In the genomic region with DNA sequence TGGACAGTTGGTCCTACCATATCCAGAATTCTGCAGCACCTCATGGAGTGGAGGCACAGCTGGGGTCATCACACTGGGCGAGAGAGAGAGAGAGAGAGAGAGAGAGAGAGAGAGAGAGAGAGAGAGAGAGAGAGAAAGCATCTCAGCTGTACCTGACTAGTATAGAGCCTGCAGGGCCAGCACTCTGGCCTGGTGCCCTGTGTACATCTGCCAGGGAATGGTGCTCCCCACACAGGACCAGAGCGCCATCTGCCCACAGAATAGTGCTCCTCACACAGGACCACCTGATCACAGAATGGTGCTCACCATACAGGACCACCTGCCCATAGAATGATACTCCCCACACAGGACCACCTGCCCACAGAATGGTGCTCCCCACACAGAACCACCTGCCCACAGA, we compare ENCODE assay signal across 30 mouse cellular contexts.
"Had no signal": no experiment of that assay in that cellular context is flagged by ENCODE, and none has a peak within 500 bp of the region (broad histone marks: within the 10 kb centered on the region; RNA-seq: fewer than 3 reads in every experiment).

No protein-coding gene starts in this region.

- H3K27me3 ChIP-seq: midbrain, embryonic 13.5 days; midbrain, embryonic 15.5 days had no signal

- DNase-seq: left cerebral cortex, postnatal 4 days; liver; liver, embryonic 13.5 days; liver, postnatal 0 days; lung, adult 18-20 months; lung, adult 2 months; lung, embryonic 14.5 days; lung, postnatal 10 days; lung, postnatal 14 days; lung, postnatal 36 days; lung, postnatal 4 days; midbrain, embryonic 14.5 days had no signal

- H3K4me1 ChIP-seq: liver, embryonic 12.5 days; liver, embryonic 15.5 days; megakaryocyte, embryonic 14.5 days had no signal

- H3K4me3 ChIP-seq: limb, embryonic 10.5 days; limb, embryonic 12.5 days; limb, embryonic 13.5 days; limb, embryonic 15.5 days; liver, embryonic 12.5 days; liver, embryonic 13.5 days; liver, embryonic 15.5 days; lung, embryonic 15.5 days; megakaryocyte, embryonic 14.5 days; midbrain, embryonic 10.5 days; midbrain, embryonic 12.5 days; midbrain, embryonic 13.5 days; midbrain, embryonic 15.5 days; myocyte; neural tube, embryonic 12.5 days had no signal

- H3K27ac ChIP-seq: limb, embryonic 10.5 days; limb, embryonic 12.5 days; limb, embryonic 13.5 days; limb, embryonic 15.5 days; liver, embryonic 12.5 days; liver, embryonic 13.5 days; liver, embryonic 14.5 days; liver, embryonic 15.5 days; lung, embryonic 15.5 days; macrophage; midbrain, embryonic 10.5 days; midbrain, embryonic 12.5 days; midbrain, embryonic 13.5 days; midbrain, embryonic 15.5 days; neural tube, embryonic 12.5 days had no signal

- ATAC-seq: liver, embryonic 12.5 days; liver, postnatal 0 days; lung, postnatal 0 days; midbrain, embryonic 13.5 days; midbrain, embryonic 15.5 days; midbrain, embryonic 16.5 days had no signal
